Mouse (Mus musculus) spleen, embryonic (tissue): ENCODE measurements around the gene Rtp4.

Experiments used
- CTCF ChIA-PET: fragments of 350-600 bp; sonication (Branson Sonifier 250); formaldehyde crosslinking; loops from one replicate; lab custom pipeline; 2022; lab: Charles Lee

The Rtp4 gene

DNA sequence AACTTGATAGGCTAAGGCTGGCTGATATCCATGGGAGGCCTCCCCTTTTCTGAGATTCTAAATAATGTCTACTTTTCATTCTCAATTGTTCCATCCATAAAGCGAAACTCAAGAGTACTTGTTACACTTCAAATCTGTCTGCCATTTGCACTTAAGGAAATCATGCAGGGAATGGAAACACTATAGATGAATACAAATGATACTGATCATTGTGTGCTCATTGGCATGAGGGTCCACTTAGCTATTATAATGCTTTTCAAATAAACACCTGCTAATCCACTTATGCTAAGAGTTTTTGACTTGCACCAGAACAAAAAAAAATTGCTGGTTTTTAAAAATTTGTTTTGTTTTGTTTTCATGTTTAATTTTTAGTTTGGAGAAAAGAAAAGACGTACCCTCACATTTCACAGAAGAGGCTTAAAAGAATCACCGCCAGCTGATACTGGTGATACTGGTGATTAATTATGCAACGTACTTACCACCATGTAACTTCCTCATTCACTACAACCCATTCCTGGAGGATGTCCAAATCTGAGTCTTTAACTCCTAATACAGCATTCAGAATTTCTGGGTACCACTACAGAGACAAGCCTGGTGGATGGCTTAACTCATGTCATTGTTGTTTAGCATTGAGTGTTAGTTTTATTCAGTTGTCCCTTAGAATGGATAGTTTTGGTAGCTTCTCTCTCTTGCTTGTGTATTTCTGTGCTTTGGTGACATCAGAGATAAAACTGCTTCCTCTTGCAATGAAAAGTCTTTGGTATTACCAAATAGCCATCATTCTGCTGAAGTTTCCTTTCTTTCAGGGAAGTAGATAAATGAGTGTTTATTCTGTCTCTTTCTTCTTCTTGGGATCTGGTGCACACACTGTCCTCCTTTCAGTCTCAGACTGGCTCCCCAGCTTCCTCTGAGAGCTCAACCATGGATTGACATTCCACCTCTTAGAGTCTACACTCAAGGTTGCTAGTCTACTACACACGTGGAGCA, 71.3 kb downstream of the Rtp4 start:
- CTCF ChIA-PET: no interaction called here

GRCm38 (mm10) chr16:23592501-23592900, 72.4 kb downstream of the Rtp4 start:
- CTCF ChIA-PET: no interaction called here

GRCm38 (mm10) chr16:23596696-23597095, 76.6 kb downstream of the Rtp4 start:
- CTCF ChIA-PET: no interaction called here

GRCm38 (mm10) chr16:23597968-23598367, 77.9 kb downstream of the Rtp4 start:
- CTCF ChIA-PET: no interaction called here

GRCm38 (mm10) chr16:23606220-23606619, 86.1 kb downstream of the Rtp4 start:
- CTCF ChIA-PET: no interaction called here

- CTCF ChIA-PET: no interaction called here
Measured at GRCm38 (mm10) chr16:23606651-23607050, 86.6 kb downstream of the Rtp4 start.

DNA sequence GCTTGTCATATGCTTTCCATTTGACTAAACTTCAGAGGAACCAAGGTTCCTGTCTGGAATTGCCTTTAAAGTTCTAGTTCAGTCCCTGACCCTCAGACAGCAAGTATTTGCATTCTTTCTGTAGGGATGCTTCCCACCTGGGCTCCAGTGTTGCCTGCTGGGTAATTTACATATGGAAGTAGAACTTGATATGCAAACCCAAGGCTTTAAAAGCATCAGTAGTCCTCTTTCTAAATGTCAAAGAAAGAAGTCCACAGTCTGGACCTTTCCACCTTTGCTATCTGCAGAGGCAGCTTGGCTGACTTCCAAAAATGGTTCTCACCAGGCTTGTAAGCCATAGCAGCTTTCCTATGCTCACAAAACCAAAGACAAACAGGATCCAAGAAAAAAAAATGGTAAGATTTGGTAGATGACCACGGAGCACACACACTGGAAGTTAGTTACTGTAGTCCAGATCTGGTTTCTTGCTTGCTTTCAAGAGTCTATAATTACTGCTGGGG, 87.9 kb downstream of the Rtp4 start:
- CTCF ChIA-PET: no interaction called here

- CTCF ChIA-PET: interaction anchor here (0.8 kb wide), 1 partner anchor 70 kb away, joined by 7 read pairs; no protein-coding TSS in a partner anchor
Measured at GRCm38 (mm10) chr16:23609748-23610185, 89.7 kb downstream of the Rtp4 start.

DNA sequence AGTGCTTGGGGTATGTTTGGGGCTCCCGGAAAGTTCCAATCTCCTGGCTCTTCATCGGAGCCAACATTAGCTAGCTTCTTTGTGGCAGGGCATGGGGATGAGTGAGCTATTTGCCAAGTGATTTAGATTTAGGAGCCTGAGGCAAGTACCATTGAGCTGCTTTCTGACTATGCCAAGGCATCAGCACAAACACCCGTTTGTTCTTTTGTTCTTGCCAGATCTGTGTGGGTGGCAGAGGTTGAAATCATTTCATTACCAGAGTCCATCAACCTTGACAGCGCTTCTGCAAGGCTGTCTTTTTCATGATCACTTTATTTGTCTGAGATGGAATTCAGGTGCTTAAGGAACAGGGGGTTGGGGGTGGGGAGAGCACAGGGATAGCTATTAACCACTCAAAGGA, 104.1 kb downstream of the Rtp4 start:
- CTCF ChIA-PET: no interaction called here

DNA sequence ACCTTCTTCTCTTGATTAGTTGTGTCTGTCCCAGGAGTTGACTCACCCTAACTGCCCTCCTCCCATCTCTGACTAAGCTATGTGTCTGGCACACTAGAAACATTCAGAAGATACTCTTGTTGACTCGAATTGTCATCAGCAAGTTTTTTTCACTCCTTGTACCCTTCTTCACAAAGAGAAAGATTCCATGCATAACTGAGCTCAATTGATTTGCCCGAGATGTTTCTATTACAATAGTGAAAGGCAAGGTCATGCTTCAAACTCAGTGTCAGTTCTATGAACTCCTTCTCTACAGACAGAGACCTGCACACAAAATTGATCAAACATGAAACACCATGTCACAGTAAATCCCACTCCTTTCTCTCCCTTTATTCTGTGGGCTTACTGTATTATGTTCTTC, 111.4 kb downstream of the Rtp4 start:
- CTCF ChIA-PET: no interaction called here

- CTCF ChIA-PET: no interaction called here
Measured at GRCm38 (mm10) chr16:23632681-23633080, 112.6 kb downstream of the Rtp4 start.

DNA sequence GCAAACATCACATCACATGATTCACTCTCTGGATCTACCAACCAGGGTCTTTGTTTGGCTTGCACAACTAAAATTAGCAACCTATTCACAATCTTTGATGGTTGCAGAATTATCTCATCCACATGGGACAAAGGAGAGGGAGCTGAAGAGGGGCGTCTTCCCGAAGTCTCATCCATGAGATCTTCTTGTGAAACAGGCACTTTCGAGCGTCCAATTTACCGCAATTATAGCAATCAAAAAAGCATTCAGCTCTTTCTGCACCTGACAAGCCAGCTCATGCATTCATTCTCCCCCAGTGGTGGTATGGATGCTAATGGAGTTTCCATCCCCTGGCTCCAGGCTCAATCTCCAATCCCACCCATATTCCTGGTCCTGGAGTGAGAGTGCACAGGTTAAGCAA, 132.9 kb downstream of the Rtp4 start:
- CTCF ChIA-PET: no interaction called here

- CTCF ChIA-PET: no interaction called here
Measured at GRCm38 (mm10) chr16:23653479-23653878, 133.4 kb downstream of the Rtp4 start.

GRCm38 (mm10) chr16:23659597-23660531, 139.8 kb downstream of the Rtp4 start:
- CTCF ChIA-PET: no interaction called here
